Mouse (Mus musculus) kidney, embryonic 14.5 days (tissue): ENCODE results near the gene Abcg2. TPM values are rescaled to one million over a fixed set of nuclear protein-coding genes. Genes with fewer than 3 reads are reported as not detected.

Experiments
- ATAC-seq: fragments of 200-750 bp; cut with Nextera tagmentation; 2 replicates; pipeline ENCODE4 v1.8.0; 2017; ENCODE audit warnings: moderate number of reproducible peaks, mild to moderate bottlenecking, moderate TSS enrichment, moderate library complexity; ENCODE audit not compliant: low FRiP score, low TSS enrichment
- H3K27ac ChIP-seq: fragments of 300-500 bp; sonication (generic); 2 replicates; pipeline ENCODE4 v1.5.1; 2014; ENCODE audit warnings: low read depth, mild to moderate bottlenecking, low read length, moderate library complexity, mixed read lengths
- H3K27me3 ChIP-seq: fragments of 300-500 bp; sonication (generic); 2 replicates; pipeline ENCODE4 v1.6.1; 2014; ENCODE audit warnings: mild to moderate bottlenecking, low read length; ENCODE audit not compliant: control insufficient read depth, insufficient read depth
- H3K36me3 ChIP-seq: fragments of 300-500 bp; sonication (generic); 2 replicates; pipeline ENCODE4 v1.6.1; 2014; ENCODE audit warnings: low read length, mixed read lengths; ENCODE audit not compliant: control insufficient read depth, insufficient read depth
- H3K4me1 ChIP-seq: fragments of 300-500 bp; sonication (generic); 2 replicates; pipeline ENCODE4 v1.6.1; 2014; ENCODE audit warnings: low read length, mixed read lengths; ENCODE audit not compliant: control insufficient read depth, insufficient read depth
- H3K4me2 ChIP-seq: fragments of 300-500 bp; sonication (generic); replicated peaks from 2 replicates; pipeline ENCODE4 v1.6.1; 2014; ENCODE audit warnings: low read depth, mild to moderate bottlenecking, low read length
- H3K4me3 ChIP-seq: fragments of 300-500 bp; sonication (generic); 2 replicates; pipeline ENCODE4 v1.5.1; 2014; ENCODE audit warnings: mild to moderate bottlenecking, low read length
- H3K9ac ChIP-seq: fragments of 300-500 bp; sonication (generic); 2 replicates; pipeline ENCODE4 v1.6.1; 2014; ENCODE audit warnings: low read depth, mild to moderate bottlenecking, low read length, moderate library complexity
- H3K9me3 ChIP-seq: fragments of 300-500 bp; sonication (generic); 2 replicates; pipeline ENCODE4 v1.6.1; 2016; ENCODE audit warnings: low read length; ENCODE audit not compliant: control insufficient read depth
- WGBS: fragments of 180-500 bp; shearing (Covaris S2); extraction: QIAGEN DNeasy Blood & Tissue Kit; methylation state at CpG from one replicate; pipeline ENCODE4 v1.1.7; 2014; 5-methylcytosine and 5-hydroxymethylcytosine counted together
- polyA plus RNA-seq: library from polyadenylated mRNA; unstranded; fragments of >200 nt; fragmentation: Nextera tagmentation; extraction: Ambion mirVana; gene quantifications from 2 replicates; pipeline ENCODE4 v1.2.1, GENCODE M21; 2014

Abcg2 gene
- polyA plus RNA-seq, 1 experiment from 2014 or later: 76.6 TPM

- H3K4me1 ChIP-seq: no peaks in the 10 kb centered on the region
- no peaks in the 10 kb centered on the region for H3K27me3 ChIP-seq
- no peak overlapping the region for H3K4me2 ChIP-seq
- no peak overlapping the region for H3K9ac ChIP-seq
- no peaks in the 10 kb centered on the region for H3K36me3 ChIP-seq
- no peak for ATAC-seq
- no peaks in the 10 kb centered on the region for H3K9me3 ChIP-seq
- 85% methylated on average over 1 of the region's 1 CpGs for WGBS
- no peak overlapping the region for H3K27ac ChIP-seq
- no peak overlapping the region for H3K4me3 ChIP-seq
Observed at GRCm38 (mm10) chr6:58694765-58695164, 110.4 kb downstream of the Abcg2 start.

- Histone ChIP-seq H3K9ac (no peak overlapping the region), H3K36me3 (no peaks in the 10 kb centered on the region), H3K4me3 (no peak overlapping the region), H3K27me3 (no peaks in the 10 kb centered on the region), H3K27ac (no peak overlapping the region), H3K4me2 (no peak overlapping the region), H3K9me3 (no peaks in the 10 kb centered on the region), H3K4me1 (no peaks in the 10 kb centered on the region)
- ATAC-seq: no peak
- 82% methylated on average over 1 of the region's 1 CpGs for WGBS
Observed at GRCm38 (mm10) chr6:58710369-58710768, 126.0 kb downstream of the Abcg2 start.

GRCm38 (mm10) chr6:58711909-58712308 is 127.6 kb downstream of the Abcg2 start:
- Histone ChIP-seq H3K4me1 (no peaks in the 10 kb centered on the region), H3K4me3 (no peak overlapping the region), H3K4me2 (no peak overlapping the region), H3K9ac (no peak overlapping the region), H3K36me3 (no peaks in the 10 kb centered on the region), H3K27ac (no peak overlapping the region), H3K27me3 (no peaks in the 10 kb centered on the region), H3K9me3 (no peaks in the 10 kb centered on the region)
- ATAC-seq: no peak
- 54% methylated on average over 2 of the region's 2 CpGs for WGBS

GRCm38 (mm10) chr6:58733851-58734250 is 149.5 kb downstream of the Abcg2 start:
- Histone ChIP-seq H3K4me2 (no peak overlapping the region), H3K27ac (no peak overlapping the region), H3K4me1 (no peaks in the 10 kb centered on the region), H3K9ac (no peak overlapping the region), H3K9me3 (no peaks in the 10 kb centered on the region), H3K27me3 (no peaks in the 10 kb centered on the region), H3K4me3 (no peak overlapping the region), H3K36me3 (no peaks in the 10 kb centered on the region)
- ATAC-seq: no peak
- WGBS: 91% methylated on average over 2 of the region's 2 CpGs

- no peak overlapping the region for H3K4me3 ChIP-seq
- H3K36me3 ChIP-seq: no peaks in the 10 kb centered on the region
- H3K27me3 ChIP-seq: no peaks in the 10 kb centered on the region
- no peak overlapping the region for H3K9ac ChIP-seq
- no peak overlapping the region for H3K27ac ChIP-seq
- WGBS: 70% methylated on average over 1 of the region's 1 CpGs
- no peak for ATAC-seq
- H3K4me2 ChIP-seq: no peak overlapping the region
- no peaks in the 10 kb centered on the region for H3K9me3 ChIP-seq
- H3K4me1 ChIP-seq: no peaks in the 10 kb centered on the region
Observed at GRCm38 (mm10) chr6:58735090-58735489, 150.8 kb downstream of the Abcg2 start.

Other genes starting within 250 kb of the Abcg2 start
- not detected in 2 replicates for gene Vmn1r30, start 141.1 kb upstream of the Abcg2 start, polyA plus RNA-seq
- gene Vmn1r31, start 109.2 kb upstream of the Abcg2 start, polyA plus RNA-seq: not detected in 2 replicates
- gene Herc3, start 246.9 kb downstream of the Abcg2 start, polyA plus RNA-seq: 5.0 and 10.4 TPM in 2 replicates